Mouse (Mus musculus) liver, postnatal 0 days (tissue): ENCODE measurements around the gene Plpp7.

ENCODE experiments used
- CTCF ChIP-seq: sonication (generic); IDR thresholded peaks from 2 replicates; pipeline ENCODE4 v1.5.1; 2016; ENCODE audit warnings: antibody characterized with exemption, low read depth
- EP300 ChIP-seq: IDR thresholded peaks from 2 replicates; pipeline ENCODE4 v1.6.1; 2016; ENCODE audit warnings: antibody characterized with exemption, low read depth, mild to moderate bottlenecking

DNA sequence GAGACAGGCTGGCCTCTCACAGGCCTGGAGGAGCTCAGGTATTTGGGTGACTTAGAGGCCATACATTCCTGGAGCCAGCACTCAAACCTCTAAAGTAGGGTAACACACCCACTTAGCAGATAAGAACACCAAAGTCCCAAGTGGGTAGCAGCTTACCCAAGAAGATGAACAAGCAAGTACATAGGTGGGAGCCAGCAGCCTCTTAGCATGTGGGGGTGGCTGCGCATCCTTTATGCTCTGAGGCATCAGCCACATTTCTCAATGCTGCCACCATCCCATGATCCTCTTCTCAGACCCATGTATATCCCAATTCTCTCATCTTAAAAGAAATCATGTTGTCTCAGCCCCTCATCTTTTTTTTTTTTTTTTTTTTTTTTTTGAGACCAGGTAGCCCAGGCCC, 15.9 kb downstream of the Plpp7 start:
- TF ChIP-seq CTCF = no peak
- TF ChIP-seq EP300 = no peak
